Mouse (Mus musculus): ENCODE measurements around the gene Erich4. TPM values are rescaled to one million over a fixed set of nuclear protein-coding genes. Genes with fewer than 3 reads are reported as not detected.

Erich4 gene
- polyA plus RNA-seq, 1 experiment, result not detected

DNA sequence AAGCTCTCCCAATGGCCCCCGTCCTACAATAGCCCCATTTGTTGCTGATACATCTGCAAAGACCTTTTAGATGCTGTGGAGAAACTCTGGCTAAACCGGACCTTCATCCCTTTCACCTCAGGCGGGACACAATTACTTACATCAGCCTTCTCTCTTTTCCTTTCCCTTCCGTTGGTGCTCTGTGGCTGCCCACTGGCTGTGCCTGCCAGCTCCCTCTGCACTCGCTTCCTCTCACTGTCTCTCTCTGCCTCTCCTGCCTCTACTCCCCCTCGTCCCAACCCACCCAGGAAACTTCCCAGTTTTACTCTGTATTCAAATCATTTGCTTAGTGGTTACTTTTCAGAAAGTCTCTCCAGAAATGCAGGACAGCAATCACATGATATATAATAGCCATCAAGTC, 5.6 kb downstream of the Erich4 start:
- peaks cover 46% of the 10 kb centered on the region for H3K27me3 ChIP-seq (ENCODE audit: control insufficient read depth, insufficient read depth, insufficient read length)
- no peaks in the 10 kb centered on the region for H3K79me2 ChIP-seq (ENCODE audit: control insufficient read depth, insufficient read depth)
- no peaks in the 10 kb centered on the region for H3K36me3 ChIP-seq (ENCODE audit: control insufficient read depth, insufficient read depth)
- TF ChIP-seq CEBPB (IDR thresholded peaks at IDR 0.05; ENCODE audit: insufficient read depth, poor library complexity, severe bottlenecking) (no peak), REST (IDR thresholded peaks at IDR 0.05; ENCODE audit: insufficient read depth, insufficient read length) (no peak), USF1 (IDR thresholded peaks at IDR 0.05; ENCODE audit: low read depth) (no peak), MYOD1 (IDR thresholded peaks at IDR 0.05; ENCODE audit: control insufficient read depth in 1 of 3, insufficient read length in 2 of 3, low read depth in 2 of 3) (no peak), POLR2A (IDR thresholded peaks at IDR 0.05; ENCODE audit: insufficient read length, low read depth) (no peak), MYOG (IDR thresholded peaks at IDR 0.05; ENCODE audit: control insufficient read depth in 1 of 3, insufficient read depth in 1 of 3, insufficient read length in 2 of 3, low read depth in 2 of 3) (no peak), SRF (IDR thresholded peaks at IDR 0.05; ENCODE audit: control insufficient read depth, insufficient read length, low read depth) (no peak), E2F4 (IDR thresholded peaks at IDR 0.05; ENCODE audit: insufficient read depth) (no peak), TCF12 (IDR thresholded peaks at IDR 0.05; ENCODE audit: insufficient read depth, poor library complexity, severe bottlenecking) (no peak)
- H3K4me2 ChIP-seq (ENCODE audit: low read depth), result no peak overlapping the region
- H3ac ChIP-seq (ENCODE audit: control insufficient read depth, insufficient read length), result no peak overlapping the region
- H3K4me3 ChIP-seq, result no peak overlapping the region

DNA sequence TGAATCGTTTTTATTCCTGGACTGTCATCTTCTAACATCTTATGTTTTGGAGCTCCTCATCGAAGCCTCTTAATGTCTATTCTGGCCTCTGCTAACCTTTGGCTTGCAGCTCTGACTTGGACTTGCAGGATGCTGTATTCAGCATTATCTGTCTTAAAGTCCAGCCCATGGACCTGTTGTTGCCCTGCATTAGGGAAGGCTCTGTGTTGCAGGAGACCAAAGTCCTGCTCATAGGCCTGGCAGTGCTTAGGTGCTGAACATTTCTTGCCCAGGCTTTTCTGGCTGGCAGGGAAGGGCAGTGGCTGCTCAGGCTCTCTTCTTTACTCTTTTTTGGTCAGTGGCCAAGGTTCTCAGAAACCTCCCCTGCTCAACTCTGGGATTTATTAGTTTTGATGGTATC, 8.5 kb downstream of the Erich4 start:
- H3K4me2 ChIP-seq (ENCODE audit: low read depth), result no peak overlapping the region
- no peaks in the 10 kb centered on the region for H3K36me3 ChIP-seq (ENCODE audit: control insufficient read depth, insufficient read depth)
- H3K4me3 ChIP-seq, result no peak overlapping the region
- no peak overlapping the region for H3ac ChIP-seq (ENCODE audit: control insufficient read depth, insufficient read length)
- H3K79me2 ChIP-seq (ENCODE audit: control insufficient read depth, insufficient read depth), result no peaks in the 10 kb centered on the region
- TF ChIP-seq MAX (IDR thresholded peaks at IDR 0.05; ENCODE audit: low read depth) (no peak), USF1 (IDR thresholded peaks at IDR 0.05; ENCODE audit: low read depth) (no peak), TCF3 (IDR thresholded peaks at IDR 0.05; ENCODE audit: insufficient read length, low read depth) (no peak), SRF (IDR thresholded peaks at IDR 0.05; ENCODE audit: control insufficient read depth, insufficient read length, low read depth) (no peak), MYOG (IDR thresholded peaks at IDR 0.05; ENCODE audit: control insufficient read depth in 1 of 3, insufficient read depth in 1 of 3, insufficient read length in 2 of 3, low read depth in 2 of 3) (no peak), CEBPB (IDR thresholded peaks at IDR 0.05; ENCODE audit: insufficient read depth, poor library complexity, severe bottlenecking) (no peak), TCF12 (IDR thresholded peaks at IDR 0.05; ENCODE audit: insufficient read depth, poor library complexity, severe bottlenecking) (no peak), REST (IDR thresholded peaks at IDR 0.05; ENCODE audit: insufficient read depth, insufficient read length) (no peak), MYOD1 (IDR thresholded peaks at IDR 0.05; ENCODE audit: control insufficient read depth in 1 of 3, insufficient read length in 2 of 3, low read depth in 2 of 3) (no peak), POLR2A (IDR thresholded peaks at IDR 0.05; ENCODE audit: insufficient read length, low read depth) (no peak)
- peaks cover 33% of the 10 kb centered on the region for H3K27me3 ChIP-seq (ENCODE audit: control insufficient read depth, insufficient read depth, insufficient read length)

DNA sequence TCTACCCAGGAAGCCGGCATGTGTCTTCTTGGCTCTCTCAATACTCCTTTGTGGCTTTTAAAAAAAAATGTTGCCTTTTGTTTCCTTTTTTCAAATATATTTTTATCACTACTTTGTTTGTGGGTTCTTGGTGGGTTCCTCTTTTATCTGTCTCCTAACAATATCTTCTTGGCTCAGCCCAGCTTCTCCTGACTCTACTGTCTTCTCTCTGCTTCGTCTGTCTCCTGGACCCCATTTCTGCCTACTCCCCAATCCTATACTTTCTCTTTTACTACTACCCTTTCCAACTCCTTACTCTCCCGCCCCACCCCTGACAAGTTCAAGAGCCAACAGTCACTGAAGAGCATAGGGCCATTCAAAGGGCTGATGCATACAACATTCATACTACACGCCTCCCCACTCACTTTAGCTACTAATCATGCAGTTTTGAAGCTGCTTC, 9.0 kb downstream of the Erich4 start:
- TF ChIP-seq SRF (IDR thresholded peaks at IDR 0.05; ENCODE audit: control insufficient read depth, insufficient read length, low read depth) (no peak), POLR2A (IDR thresholded peaks at IDR 0.05; ENCODE audit: insufficient read length, low read depth) (no peak), REST (IDR thresholded peaks at IDR 0.05; ENCODE audit: insufficient read depth, insufficient read length) (no peak), CEBPB (IDR thresholded peaks at IDR 0.05; ENCODE audit: insufficient read depth, poor library complexity, severe bottlenecking) (no peak), TCF3 (IDR thresholded peaks at IDR 0.05; ENCODE audit: insufficient read length, low read depth) (no peak)

DNA sequence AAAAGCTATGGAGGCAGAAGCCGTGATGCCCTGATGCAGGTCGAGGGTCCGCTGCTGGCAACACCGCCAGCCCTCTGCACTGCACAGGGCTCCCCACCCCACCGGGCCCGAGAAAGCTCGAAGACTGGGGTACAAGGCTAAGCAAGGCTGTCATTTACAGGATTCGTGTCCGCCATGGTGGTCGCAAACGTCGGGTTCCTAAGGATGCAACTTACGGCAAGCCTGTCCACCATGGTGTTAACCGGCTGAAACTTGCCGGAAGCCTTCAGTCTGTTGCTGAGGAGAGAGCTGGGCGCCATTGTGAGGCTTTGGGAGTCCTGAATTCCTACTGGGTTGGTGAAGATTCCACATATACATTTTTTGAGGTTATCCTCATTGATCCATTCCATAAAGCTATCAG, 14.3 kb downstream of the Erich4 start:
- Histone ChIP-seq H3K4me2 (ENCODE audit: low read depth) (no peak overlapping the region), H3K79me2 (ENCODE audit: control insufficient read depth, insufficient read depth) (no peaks in the 10 kb centered on the region), H3K36me3 (ENCODE audit: control insufficient read depth, insufficient read depth) (no peaks in the 10 kb centered on the region), H3K4me3 (no peak overlapping the region), H3ac (ENCODE audit: control insufficient read depth, insufficient read length) (no peak overlapping the region), H3K27me3 (ENCODE audit: control insufficient read depth, insufficient read depth, insufficient read length) (peaks cover 36% of the 10 kb centered on the region)
- TF ChIP-seq MYOG (IDR thresholded peaks at IDR 0.05; ENCODE audit: control insufficient read depth in 1 of 3, insufficient read depth in 1 of 3, insufficient read length in 2 of 3, low read depth in 2 of 3), result no peak

More for the DNA sequence above, 9.0 kb downstream of the Erich4 start:
- no peaks in the 10 kb centered on the region for H3K79me2 ChIP-seq (ENCODE audit: control insufficient read depth, insufficient read depth)
- H3K36me3 ChIP-seq (ENCODE audit: control insufficient read depth, insufficient read depth), result no peaks in the 10 kb centered on the region
- peaks cover 33% of the 10 kb centered on the region for H3K27me3 ChIP-seq (ENCODE audit: control insufficient read depth, insufficient read depth, insufficient read length)
- no peak overlapping the region for H3ac ChIP-seq (ENCODE audit: control insufficient read depth, insufficient read length)
- no peak overlapping the region for H3K4me3 ChIP-seq
- H3K4me2 ChIP-seq (ENCODE audit: low read depth), result no peak overlapping the region

- H3K36me3 ChIP-seq (ENCODE audit: control insufficient read depth, insufficient read depth), result no peaks in the 10 kb centered on the region
These were observed 15.0 kb downstream of the Erich4 start for GRCm38 (mm10) chr7:25600666-25601065.

More at GRCm38 (mm10) chr7:25600666-25601065, 15.0 kb downstream of the Erich4 start:
- no peak for TF ChIP-seq TCF3 (IDR thresholded peaks at IDR 0.05; ENCODE audit: insufficient read length, low read depth)
- TF ChIP-seq SRF (IDR thresholded peaks at IDR 0.05; ENCODE audit: control insufficient read depth, insufficient read length, low read depth), result no peak
- no peak for TF ChIP-seq MYOD1 (IDR thresholded peaks at IDR 0.05; ENCODE audit: control insufficient read depth in 1 of 3, insufficient read length in 2 of 3, low read depth in 2 of 3)
- TF ChIP-seq E2F4 (IDR thresholded peaks at IDR 0.05; ENCODE audit: insufficient read depth), result no peak
- TF ChIP-seq USF1 (IDR thresholded peaks at IDR 0.05; ENCODE audit: low read depth), result no peak
- TF ChIP-seq MAX (IDR thresholded peaks at IDR 0.05; ENCODE audit: low read depth), result no peak
- no peak for TF ChIP-seq CEBPB (IDR thresholded peaks at IDR 0.05; ENCODE audit: insufficient read depth, poor library complexity, severe bottlenecking)
- no peak for TF ChIP-seq REST (IDR thresholded peaks at IDR 0.05; ENCODE audit: insufficient read depth, insufficient read length)
- TF ChIP-seq POLR2A (IDR thresholded peaks at IDR 0.05; ENCODE audit: insufficient read length, low read depth), result no peak
- TF ChIP-seq MYOG (IDR thresholded peaks at IDR 0.05; ENCODE audit: control insufficient read depth in 1 of 3, insufficient read depth in 1 of 3, insufficient read length in 2 of 3, low read depth in 2 of 3), result no peak
- no peak for TF ChIP-seq TCF12 (IDR thresholded peaks at IDR 0.05; ENCODE audit: insufficient read depth, poor library complexity, severe bottlenecking)
- TF ChIP-seq POLR2AphosphoS2 (IDR thresholded peaks at IDR 0.05; ENCODE audit: insufficient read length, low read depth), result no peak
- Histone ChIP-seq H3ac (ENCODE audit: control insufficient read depth, insufficient read length) (no peak overlapping the region), H3K27me3 (ENCODE audit: control insufficient read depth, insufficient read depth, insufficient read length) (peaks cover 36% of the 10 kb centered on the region), H3K4me3 (no peak overlapping the region), H3K79me2 (ENCODE audit: control insufficient read depth, insufficient read depth) (no peaks in the 10 kb centered on the region), H3K4me2 (ENCODE audit: low read depth) (no peak overlapping the region)

All from myocyte (in vitro differentiated cells).